Mouse (Mus musculus) B cell, adult 2 months (primary cell): ENCODE data around the gene Arhgef3.

Source experiments
- DNase-seq, 2 experiments: peaks; one replicate each; pipeline ENCODE4 v3.0.0; 2022

Arhgef3 gene

GRCm38 (mm10) chr14:27167177-27167576, 52.5 kb downstream of the Arhgef3 start:
- no peak for DNase-seq

DNA sequence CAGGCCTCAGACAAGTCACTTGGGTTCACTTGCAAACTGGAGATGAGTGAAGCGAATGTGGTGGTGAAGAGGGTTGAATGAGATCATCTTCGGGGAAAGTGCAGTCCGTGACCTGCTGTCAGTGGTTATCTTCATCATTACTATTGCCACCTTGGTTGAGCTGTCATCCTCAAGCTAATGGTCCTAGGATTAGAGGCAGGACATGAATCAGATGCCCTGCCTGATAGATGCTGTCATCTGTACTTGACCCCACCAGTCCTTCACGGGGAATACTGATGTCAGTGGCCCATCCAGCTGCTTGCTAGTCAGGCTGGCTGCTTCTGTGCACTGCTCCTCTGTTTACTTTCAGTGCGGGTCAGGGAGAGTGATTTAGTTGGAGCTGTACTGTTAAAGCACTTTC, 53.7 kb downstream of the Arhgef3 start:
- no peak for DNase-seq

DNA sequence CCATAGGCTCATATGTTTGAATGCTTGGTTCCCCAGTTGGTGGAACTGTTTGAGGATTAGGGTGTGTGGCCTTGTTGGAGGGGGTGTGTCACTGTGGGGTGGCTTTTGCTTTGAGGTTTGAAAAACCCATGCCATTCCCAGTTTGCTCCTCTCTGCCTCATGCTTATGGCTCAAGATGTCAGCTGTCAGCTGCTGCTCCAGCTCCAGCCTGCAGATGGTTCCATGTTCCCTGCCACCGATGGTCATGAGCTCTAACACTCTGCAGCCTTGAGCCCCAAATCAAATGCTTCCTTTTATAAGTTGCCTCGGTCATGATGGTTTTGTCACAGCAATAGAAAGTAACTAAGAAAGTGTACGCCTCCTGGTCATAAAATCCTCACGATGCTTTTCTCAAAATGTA, 54.6 kb downstream of the Arhgef3 start:
- DNase-seq: no peak

- DNase-seq: no peak
Observed at GRCm38 (mm10) chr14:27170421-27170820, 55.7 kb downstream of the Arhgef3 start.

GRCm38 (mm10) chr14:27171175-27171830, 56.6 kb downstream of the Arhgef3 start:
- DNase-seq: no peak

DNA sequence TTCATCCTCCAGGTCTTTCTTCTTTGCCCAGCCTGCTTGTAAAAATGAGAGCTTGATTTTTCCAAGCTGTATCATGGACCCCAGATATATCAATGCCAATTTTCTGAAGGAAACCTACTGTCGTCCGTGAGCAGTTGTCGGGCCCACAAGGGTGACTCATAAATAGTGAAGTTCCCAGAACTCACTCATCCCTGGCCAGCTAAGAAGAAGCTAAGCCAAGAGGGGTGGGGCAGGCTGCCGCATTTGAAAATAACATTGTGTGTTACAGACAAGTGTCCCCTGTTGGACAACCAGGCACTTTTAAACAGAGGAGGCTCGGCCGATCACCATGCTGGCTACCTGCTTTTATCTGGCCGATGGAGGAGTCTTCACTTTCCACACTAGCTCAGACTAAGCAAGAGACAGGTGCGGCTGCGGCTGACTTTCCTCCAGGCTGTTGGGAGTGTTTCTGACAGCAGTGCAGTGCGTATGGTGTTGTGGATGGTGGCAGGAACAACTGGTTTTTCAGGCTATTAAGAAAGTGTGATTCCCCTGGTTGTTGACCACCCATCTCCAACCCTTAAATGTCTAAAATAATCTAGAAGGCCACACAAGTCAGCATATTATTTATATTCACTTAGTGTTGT, 58.6 kb downstream of the Arhgef3 start:
- no peak for DNase-seq

- no peak for DNase-seq
Observed at GRCm38 (mm10) chr14:27174188-27174786, 59.6 kb downstream of the Arhgef3 start.

GRCm38 (mm10) chr14:27174831-27175301, 60.2 kb downstream of the Arhgef3 start:
- no peak for DNase-seq

GRCm38 (mm10) chr14:27175343-27175742, 60.6 kb downstream of the Arhgef3 start:
- DNase-seq: no peak

- DNase-seq: no peak
Observed at GRCm38 (mm10) chr14:27177800-27178559, 63.3 kb downstream of the Arhgef3 start.

DNA sequence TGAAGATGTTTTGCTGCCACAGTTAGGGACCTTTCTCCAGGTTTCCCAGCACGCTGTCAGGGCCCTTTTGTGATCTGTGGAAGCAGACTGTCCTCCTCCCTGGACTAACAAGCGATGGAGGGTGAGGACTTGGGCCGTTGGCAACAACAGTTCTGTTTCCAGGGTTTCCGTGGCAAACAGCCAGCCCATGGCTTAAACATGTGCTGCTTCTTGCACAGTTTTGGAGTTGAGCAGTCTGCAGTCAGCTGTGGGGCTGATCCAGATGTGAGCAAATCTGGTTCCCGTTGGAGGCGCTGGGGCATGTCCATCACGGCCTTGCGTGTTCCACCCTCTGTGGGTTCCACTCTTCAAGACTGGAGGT, 63.8 kb downstream of the Arhgef3 start:
- DNase-seq: no peak

DNA sequence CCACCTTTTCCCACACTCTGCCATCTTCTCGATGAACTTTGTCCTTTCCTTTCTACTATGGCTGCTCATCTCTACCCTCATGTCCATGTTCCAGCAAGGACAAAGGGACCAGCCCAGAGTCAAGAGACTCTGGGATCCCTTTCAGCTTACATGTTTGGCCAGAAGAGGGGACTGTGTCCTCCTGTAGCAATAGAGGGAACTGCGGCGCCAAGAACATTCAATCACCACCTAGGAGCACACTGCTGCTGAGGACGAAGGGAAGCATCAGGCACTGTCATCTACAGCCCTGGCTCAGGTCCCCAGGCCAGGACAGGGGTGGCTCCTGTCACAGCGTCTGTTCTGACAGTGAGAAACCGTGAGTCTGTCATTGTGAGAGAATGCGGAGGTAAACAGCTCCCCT, 65.1 kb downstream of the Arhgef3 start:
- no peak for DNase-seq

DNA sequence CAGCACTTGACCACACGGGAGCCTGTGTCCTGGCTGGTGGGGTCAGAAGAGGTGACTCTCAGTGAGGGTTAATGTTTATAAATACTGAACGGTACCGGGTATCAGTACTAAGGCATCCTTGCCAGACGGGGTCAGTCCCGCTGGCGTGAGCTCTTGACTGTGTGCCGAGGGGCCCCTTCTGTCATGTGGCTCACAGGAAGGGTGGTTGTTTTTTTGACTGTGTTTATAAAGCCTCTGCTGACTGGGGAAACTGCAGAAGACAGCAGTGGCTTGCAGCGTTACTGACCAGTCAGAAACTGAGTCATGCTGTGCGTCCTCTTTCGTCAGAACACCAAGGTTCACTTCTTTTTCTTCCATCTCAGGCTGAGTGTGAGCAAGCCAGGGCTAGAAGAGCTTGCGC, 67.4 kb downstream of the Arhgef3 start:
- DNase-seq: no peak

DNA sequence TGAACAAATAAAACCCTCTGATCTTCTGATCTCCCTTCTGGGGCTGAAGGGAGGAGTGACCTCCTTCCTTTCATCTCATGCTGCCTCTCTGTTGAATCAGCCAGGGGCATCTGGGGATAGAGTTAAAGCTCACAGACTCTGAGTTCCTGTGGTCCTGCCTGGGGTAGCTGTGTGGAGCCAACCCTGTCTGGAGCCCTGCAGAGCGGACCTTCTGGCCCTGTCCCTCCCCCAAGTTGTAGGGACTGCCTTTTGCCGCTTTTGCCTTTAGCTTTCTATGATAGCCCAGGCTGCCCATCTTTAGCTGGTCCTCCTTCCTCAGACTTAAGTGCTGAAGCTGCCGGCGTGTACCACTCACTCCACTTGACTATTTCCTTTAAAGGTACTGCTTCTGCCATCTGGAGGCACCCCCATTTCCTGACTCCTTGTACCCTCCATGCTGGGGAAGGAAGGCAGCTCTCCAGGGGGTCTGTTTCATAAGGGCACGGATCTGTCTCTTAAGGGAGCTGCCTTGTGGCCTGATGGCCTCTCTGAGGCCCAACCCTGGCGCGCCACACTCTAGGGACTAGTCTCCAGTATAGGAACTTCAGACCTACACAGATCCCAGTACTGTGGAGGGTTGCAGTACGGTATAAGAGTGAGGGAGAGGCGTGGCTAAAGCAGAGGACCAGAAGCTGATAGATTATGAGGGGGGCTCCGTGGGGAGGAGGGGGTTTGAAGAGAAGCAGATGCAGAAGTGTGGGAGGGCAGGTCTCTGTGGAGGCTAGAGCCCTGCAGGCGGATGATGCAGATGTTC, 68.1 kb downstream of the Arhgef3 start:
- DNase-seq: no peak

DNA sequence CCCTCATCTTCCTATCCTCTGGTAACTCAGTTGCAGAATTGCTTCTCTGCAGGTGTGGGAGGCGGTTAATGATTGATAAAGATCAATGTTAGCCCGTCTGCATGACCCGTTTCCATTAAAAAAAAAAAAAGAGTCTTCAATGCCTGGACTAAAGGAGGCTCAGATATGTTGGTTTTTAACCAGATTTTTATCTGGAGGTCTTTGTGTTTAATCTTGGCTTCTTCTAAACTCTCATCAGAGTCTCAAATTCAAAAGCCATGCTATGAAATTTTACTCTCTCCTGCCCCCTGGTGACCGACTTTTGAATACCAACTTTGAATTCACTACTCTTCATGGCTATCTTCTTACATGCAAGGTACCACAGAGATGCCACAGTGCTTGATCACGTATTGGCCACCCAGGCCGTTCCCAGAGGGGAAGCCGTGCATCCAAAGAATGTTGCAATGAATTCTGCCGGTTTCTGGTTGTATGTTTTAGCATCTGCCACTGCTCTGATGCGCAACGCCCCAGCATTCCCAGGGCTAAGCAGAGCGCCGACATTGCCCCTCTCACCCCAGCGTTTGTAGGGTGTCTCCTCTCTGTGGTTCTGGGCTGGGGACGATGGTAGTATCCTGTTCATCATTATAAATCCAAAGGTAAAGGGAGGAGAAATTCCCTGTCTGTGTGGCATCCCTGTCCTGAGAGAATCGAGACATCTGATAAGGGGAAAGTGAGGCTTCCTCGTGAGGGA, 69.0 kb downstream of the Arhgef3 start:
- DNase-seq: peak; percentile 81 to 84

GRCm38 (mm10) chr14:27185902-27186301, 71.2 kb downstream of the Arhgef3 start:
- DNase-seq: no peak

DNA sequence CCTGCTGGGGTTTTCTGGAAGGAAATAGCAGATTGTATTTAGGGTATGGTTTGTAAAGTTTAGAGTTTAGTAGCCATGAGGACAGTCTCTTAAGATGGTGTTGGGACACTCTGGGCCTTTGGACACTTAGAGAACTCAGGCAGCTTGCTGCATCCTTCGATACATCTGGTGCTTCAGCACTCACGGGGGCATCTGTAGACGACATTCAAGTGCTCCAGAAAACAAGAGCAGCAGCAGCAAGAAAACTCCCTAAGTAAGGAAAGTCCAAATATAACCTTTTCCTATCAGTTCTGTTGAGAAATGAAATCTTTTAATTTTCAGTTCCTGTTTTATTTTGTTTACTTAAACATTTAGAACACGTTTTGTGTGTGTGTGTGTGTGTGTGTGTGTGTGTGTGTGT, 71.9 kb downstream of the Arhgef3 start:
- DNase-seq: no peak

DNA sequence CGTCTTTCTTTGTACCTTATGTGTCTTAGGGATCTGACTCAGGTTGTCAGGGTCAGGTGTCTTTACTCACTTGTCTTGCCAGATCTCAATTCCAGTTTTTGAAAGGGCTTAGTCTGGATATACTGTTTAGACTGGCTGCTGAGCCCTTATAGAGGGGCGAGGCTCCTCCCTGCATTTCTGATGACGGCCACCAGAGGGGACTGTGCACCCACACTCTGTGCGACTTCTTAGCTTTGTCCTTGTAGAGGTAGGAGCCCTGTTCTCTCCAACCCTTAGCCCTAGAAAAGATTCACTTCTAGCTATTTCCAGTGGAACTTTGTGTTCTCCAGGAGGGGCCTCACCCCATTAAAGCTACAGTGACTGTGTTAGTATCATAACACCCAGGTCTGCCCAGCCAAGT, 72.3 kb downstream of the Arhgef3 start:
- peak; percentile 89 to 91 for DNase-seq

- DNase-seq: no peak
Observed at GRCm38 (mm10) chr14:27187885-27188284, 73.2 kb downstream of the Arhgef3 start.

GRCm38 (mm10) chr14:27192450-27192849, 77.8 kb downstream of the Arhgef3 start:
- DNase-seq: peak; percentile 75 to 76

DNA sequence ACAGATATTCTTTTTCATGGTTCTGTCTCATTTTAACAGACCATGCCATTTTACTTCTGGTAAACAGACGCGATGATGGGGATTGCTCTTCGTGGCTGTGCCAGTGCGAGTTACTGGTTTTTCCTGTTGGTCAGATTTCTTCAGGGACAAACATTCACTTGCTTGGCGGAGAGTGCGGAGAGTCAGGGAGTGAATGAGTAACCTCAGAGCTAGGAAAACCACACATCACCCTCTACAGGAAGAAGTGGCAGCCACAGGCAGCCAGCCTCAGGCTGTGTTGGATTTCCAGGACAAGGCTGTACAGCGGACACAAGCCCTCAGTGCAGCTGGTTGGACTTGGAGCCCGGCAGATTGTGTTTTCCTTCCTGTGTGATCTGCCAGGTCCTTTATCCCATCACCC, 82.3 kb downstream of the Arhgef3 start:
- no peak for DNase-seq

- no peak for DNase-seq
Observed at GRCm38 (mm10) chr14:27198490-27199089, 83.9 kb downstream of the Arhgef3 start.
